Mouse (Mus musculus): Measurements from ENCODE around the gene Ist1. TPM values are rescaled to one million over a fixed set of nuclear protein-coding genes. Genes with fewer than 3 reads are reported as not detected.

Gene Ist1
- polyA plus RNA-seq (2015; fragmentation: Nextera tagmentation; extraction: Ambion mirVana): 35.8 and 44.2 TPM in 2 replicates

DNA sequence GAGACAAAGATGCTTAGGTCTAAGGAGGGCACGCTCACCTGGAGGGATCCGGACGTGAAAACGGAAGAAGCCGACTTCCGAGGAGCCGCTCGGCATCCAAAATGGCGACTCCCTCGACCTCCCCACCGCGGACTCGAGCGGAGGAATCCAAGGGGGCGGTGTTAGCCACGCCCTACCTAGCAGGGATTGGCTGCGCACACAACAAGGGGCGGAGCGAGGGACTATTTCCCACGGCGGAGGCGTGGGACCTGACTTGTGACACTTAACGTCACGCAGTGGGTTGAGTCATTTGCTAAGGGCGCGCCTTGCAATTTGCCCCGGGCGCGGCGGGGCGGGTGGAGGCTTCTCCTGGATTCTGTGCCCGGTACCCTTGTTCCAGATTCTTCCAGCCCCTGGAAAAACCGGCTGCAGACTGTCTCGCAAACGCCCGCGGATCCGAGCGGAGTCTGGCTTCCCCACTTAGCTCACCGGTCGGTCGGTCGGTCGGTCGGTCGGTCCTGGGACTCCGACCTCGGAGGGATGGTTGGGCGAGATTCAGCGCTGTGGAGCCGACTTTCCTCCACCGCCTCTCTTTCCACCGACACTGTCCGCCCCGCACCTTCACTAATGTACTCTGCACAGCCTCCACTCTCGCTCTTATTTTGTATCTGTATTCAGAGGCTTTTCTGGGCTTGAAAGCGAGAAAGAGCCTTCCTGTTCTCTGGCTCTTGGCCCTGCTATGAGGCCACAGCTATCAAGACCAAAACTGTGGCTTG is at the start of gene Ist1:
Gene Ist1 (minus strand): TSS at position 115 of the 755 bp plus-strand sequence.
- Histone ChIP-seq H3K4me3 (replicated peaks) (peak within 1 kb of the TSS; percentile 98), H3K27me3 (0 out of 2 replicates have a peak, but pooled peaks cover 4% of the 10 kb centered on the region), H3K9me3 (replicated peaks) (no peaks in the 10 kb centered on the region), H3K9ac (peak within 1 kb of the TSS; percentile 95), H3K36me3 (peaks cover 6% of the 10 kb centered on the region; the same call in 1 of the 2 replicates), H3K4me2 (peak within 1 kb of the TSS; percentile 82), H3K4me1 (replicated peaks) (peaks cover 41% of the 10 kb centered on the region), H3K27ac (peak within 1 kb of the TSS; percentile 82)
- whole genome bisulfite sequencing (ENCODE audit: insufficient replicate concordance): under 1% methylated on average over 57 of the region's 57 CpGs
- ATAC-seq (ENCODE audit: low read depth) (peak; percentile 97), DNase-seq (peak; percentile 97)

DNA sequence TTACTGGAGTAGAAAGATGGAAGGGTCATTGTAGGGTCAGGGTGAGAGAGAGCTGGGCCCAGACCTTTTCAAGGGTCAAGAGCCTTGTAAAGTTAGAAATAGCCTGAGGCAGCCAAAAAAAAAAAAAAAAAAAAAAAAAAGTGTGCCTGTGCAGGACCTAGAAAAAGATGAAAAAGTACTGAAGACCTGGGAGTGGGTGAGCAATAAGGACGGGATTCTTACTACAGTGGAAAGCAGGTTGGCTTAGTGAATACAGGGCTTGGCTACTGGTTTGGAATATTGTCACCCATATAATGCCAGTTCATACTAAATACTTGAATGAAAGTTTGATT is 45.0 kb upstream of the Ist1 start:
- no peak for DNase-seq
- no peak overlapping the region for H3K27ac ChIP-seq
- no peaks in the 10 kb centered on the region for H3K27me3 ChIP-seq
- peak overlapping the region; percentile 96; the same call in 1 of the 2 replicates for H3K9ac ChIP-seq
- 78% methylated on average over 1 of the region's 1 CpGs for WGBS (ENCODE audit: insufficient replicate concordance)
- peak overlapping the region; percentile 94 for H3K4me2 ChIP-seq
- H3K4me3 ChIP-seq (replicated peaks): peak overlapping the region; percentile 100
- H3K9me3 ChIP-seq (replicated peaks): no peaks in the 10 kb centered on the region
- ATAC-seq (ENCODE audit: low read depth): no peak
- H3K4me1 ChIP-seq (replicated peaks): peaks cover 19% of the 10 kb centered on the region
- H3K36me3 ChIP-seq: peaks cover 18% of the 10 kb centered on the region

DNA sequence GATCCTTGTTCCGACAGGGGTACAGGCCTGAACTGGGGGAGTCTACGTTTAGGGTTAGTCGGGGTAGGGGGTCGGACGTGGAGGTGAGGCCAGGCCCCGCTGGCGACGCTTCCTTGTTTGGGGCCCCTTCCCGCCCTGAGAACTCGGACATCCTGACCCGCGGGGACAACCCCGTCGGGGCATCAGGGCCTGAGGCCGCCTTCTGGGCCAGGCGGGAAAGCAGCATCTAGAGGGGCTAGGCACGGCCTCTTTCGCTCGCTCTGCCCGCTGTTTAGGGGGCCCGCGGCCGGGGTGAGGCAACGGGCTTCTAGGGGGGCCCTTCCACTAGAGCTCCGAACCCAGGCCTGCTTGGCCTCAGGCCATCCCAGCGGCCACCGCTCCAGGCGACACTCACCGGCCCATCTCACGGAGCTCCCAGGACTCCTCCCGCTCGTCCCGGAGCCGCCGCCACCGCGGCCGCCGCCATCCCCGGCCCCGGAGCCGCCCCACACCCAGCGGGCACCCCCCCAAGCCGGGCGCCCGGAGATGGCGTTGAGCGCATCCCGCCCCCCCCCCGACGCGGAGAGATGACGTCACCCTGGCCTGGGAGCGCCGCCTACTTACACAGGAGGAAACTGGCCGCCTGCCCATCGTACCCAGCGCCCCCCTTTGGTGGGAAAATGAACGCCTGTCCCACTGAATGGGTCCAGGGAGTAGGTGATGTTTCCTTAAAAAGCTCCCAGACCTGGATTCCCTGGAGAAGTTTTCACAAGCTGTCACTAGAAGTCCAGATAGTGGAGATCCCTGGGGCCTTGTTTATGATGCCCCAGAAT is 44.4 kb upstream of the Ist1 start, which contains the start of gene Atxn1l:
Gene Atxn1l (minus strand): TSS at position 503 of the 812 bp plus-strand sequence.
- peak within 1 kb of the TSS; percentile 72 for H3K27ac ChIP-seq
- peak within 1 kb of the TSS; percentile 96 for H3K9ac ChIP-seq
- peak within 1 kb of the TSS; percentile 94 for H3K4me2 ChIP-seq
- H3K4me1 ChIP-seq (replicated peaks): peaks cover 19% of the 10 kb centered on the region
- peaks cover 24% of the 10 kb centered on the region for H3K36me3 ChIP-seq
- H3K9me3 ChIP-seq (replicated peaks): no peaks in the 10 kb centered on the region
- DNase-seq (peak; percentile 75), ATAC-seq (ENCODE audit: low read depth) (peak; percentile 90)
- H3K4me3 ChIP-seq (replicated peaks): peak within 1 kb of the TSS; percentile 100
- under 1% methylated on average over 59 of the region's 59 CpGs for WGBS (ENCODE audit: insufficient replicate concordance)
- no peaks in the 10 kb centered on the region for H3K27me3 ChIP-seq

DNA sequence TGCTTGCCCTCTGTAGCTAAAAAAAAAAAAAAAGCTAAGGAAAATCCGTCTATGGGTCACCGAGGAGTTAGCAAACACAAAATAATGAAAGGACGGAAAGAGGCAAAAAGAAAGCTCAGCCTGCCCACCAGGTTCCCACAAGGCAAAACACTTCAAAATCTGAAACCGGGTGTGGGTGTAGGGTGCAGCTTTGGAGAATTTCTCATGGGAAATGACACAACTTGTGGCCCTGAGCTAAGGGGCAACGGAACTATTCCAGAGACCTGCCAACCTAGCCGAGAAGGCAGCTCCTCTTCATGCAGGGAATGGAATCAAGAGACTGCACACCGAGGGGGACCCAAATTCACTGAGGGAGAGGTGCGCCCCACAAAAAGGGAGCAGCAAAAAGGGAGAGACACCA is 43.8 kb upstream of the Ist1 start:
- no peak for DNase-seq
- H3K4me3 ChIP-seq (replicated peaks): peak overlapping the region; percentile 100
- H3K9ac ChIP-seq: peak overlapping the region; percentile 96
- peaks cover 30% of the 10 kb centered on the region for H3K36me3 ChIP-seq
- ATAC-seq (ENCODE audit: low read depth): peak; percentile 8; the same call in 1 of the 2 replicates
- H3K27me3 ChIP-seq: no peaks in the 10 kb centered on the region
- peak overlapping the region; percentile 72 for H3K27ac ChIP-seq
- no peaks in the 10 kb centered on the region for H3K9me3 ChIP-seq (replicated peaks)
- 4% methylated on average over 8 of the region's 8 CpGs for WGBS (ENCODE audit: insufficient replicate concordance)
- H3K4me1 ChIP-seq (replicated peaks): peaks cover 19% of the 10 kb centered on the region
- peak overlapping the region; percentile 94 for H3K4me2 ChIP-seq

DNA sequence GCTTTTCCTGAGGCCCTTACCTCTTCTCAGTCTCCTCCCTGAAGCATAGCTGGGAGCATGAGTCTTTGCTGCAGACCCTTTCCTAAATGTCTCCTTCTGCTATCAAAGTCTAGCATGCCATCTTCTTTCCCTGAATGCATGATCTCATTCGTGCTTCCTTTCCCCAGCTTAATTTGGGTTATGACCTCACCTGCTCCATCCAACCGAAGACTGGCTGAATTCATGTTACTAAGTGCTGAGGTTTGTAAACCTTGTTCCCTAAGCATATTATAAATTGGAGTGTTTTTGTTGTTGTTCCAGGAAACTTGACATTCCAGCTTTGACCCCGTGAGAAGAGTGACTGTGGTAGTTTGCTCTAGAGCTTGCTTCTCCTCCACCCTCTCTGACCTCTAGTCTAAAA is 41.0 kb upstream of the Ist1 start:
- no peak overlapping the region for H3K27ac ChIP-seq
- peaks cover 45% of the 10 kb centered on the region for H3K36me3 ChIP-seq
- peaks cover 19% of the 10 kb centered on the region for H3K4me1 ChIP-seq (replicated peaks)
- ATAC-seq (ENCODE audit: low read depth) (no peak), DNase-seq (no peak)
- 82% methylated on average over 3 of the region's 3 CpGs for WGBS (ENCODE audit: insufficient replicate concordance)
- H3K9ac ChIP-seq: no peak overlapping the region
- H3K4me3 ChIP-seq (replicated peaks): no peak overlapping the region
- H3K9me3 ChIP-seq (replicated peaks): no peaks in the 10 kb centered on the region
- H3K27me3 ChIP-seq: no peaks in the 10 kb centered on the region
- no peak overlapping the region for H3K4me2 ChIP-seq

DNA sequence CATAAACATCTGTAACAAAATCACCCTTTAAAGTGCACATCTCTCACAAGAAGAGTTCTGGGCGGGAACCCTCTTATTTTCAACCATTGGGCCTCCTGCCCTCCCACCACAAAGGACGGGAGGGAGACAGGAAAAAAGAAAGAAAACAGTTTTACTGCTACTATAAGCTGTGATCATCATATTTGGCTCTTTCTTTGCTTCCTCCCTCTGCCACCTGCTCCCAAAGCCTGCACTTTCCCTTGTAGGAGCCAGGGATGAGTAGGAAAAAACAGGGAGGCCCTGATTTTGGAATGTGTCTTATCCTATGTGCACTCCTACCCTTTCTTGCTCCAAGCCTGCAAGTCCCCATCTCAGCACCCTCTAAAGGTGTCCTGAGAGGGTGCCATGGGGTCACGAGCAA is 38.0 kb upstream of the Ist1 start:
- Histone ChIP-seq H3K9me3 (replicated peaks) (no peaks in the 10 kb centered on the region), H3K27ac (no peak overlapping the region), H3K27me3 (no peaks in the 10 kb centered on the region), H3K9ac (no peak overlapping the region), H3K4me1 (replicated peaks) (peaks cover 5% of the 10 kb centered on the region), H3K4me3 (replicated peaks) (no peak overlapping the region), H3K36me3 (peaks cover 49% of the 10 kb centered on the region), H3K4me2 (no peak overlapping the region)
- WGBS (ENCODE audit: insufficient replicate concordance): 61% methylated on average over 3 of the region's 3 CpGs
- ATAC-seq (ENCODE audit: low read depth): no peak
- DNase-seq: no peak

DNA sequence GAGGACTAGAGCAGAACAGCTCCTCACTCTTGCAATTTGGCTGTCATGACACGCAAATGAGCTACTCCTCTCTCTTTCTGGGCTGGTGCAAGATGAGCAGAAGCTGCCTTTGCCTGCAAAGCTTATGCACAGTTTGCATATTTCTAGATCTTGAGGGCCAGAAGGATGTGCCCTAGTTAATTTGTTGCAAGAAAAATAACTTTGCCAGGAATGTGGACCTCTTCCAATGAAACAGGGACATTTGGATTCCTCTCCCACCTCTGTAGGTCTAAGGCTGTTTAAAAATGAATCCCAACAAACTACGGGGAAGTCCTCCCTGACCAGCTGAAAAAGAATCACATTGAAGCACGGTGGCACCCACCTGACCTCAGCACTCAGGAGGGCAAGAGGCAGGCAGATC is 32.0 kb upstream of the Ist1 start:
- WGBS (ENCODE audit: insufficient replicate concordance): 78% methylated on average over 3 of the region's 3 CpGs
- Histone ChIP-seq H3K4me2 (no peak overlapping the region), H3K36me3 (peaks cover 65% of the 10 kb centered on the region), H3K27ac (no peak overlapping the region), H3K27me3 (no peaks in the 10 kb centered on the region), H3K4me1 (replicated peaks) (no peaks in the 10 kb centered on the region), H3K4me3 (replicated peaks) (no peak overlapping the region), H3K9me3 (replicated peaks) (no peaks in the 10 kb centered on the region), H3K9ac (no peak overlapping the region)
- DNase-seq: no peak
- ATAC-seq (ENCODE audit: low read depth): no peak

DNA sequence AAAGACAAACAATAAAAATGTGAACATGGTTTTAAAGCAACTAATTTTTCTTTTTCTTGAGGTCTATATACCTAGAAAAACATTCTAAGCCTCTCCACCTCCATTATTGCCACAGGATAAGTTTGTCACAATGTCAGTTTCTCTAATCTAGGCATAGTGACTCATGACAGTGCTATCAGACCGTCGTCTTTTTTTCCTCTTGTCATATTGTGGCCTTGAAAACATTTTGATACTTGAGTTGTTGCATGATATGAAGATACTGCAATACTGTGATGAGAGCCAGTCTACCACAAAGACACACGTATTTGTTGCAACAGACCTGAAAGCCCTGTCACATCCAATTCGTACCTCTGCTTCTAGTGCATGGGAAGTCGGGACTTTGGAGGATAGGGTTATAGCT is 21.9 kb upstream of the Ist1 start:
- 72% methylated on average over 5 of the region's 5 CpGs for WGBS (ENCODE audit: insufficient replicate concordance)
- H3K4me1 ChIP-seq (replicated peaks): no peaks in the 10 kb centered on the region
- H3K36me3 ChIP-seq: peaks cover 73% of the 10 kb centered on the region
- H3K27ac ChIP-seq: no peak overlapping the region
- H3K9me3 ChIP-seq (replicated peaks): no peaks in the 10 kb centered on the region
- H3K27me3 ChIP-seq: no peaks in the 10 kb centered on the region
- no peak overlapping the region for H3K4me3 ChIP-seq (replicated peaks)
- no peak overlapping the region for H3K4me2 ChIP-seq
- no peak for ATAC-seq (ENCODE audit: low read depth)
- DNase-seq: no peak
- H3K9ac ChIP-seq: no peak overlapping the region

DNA sequence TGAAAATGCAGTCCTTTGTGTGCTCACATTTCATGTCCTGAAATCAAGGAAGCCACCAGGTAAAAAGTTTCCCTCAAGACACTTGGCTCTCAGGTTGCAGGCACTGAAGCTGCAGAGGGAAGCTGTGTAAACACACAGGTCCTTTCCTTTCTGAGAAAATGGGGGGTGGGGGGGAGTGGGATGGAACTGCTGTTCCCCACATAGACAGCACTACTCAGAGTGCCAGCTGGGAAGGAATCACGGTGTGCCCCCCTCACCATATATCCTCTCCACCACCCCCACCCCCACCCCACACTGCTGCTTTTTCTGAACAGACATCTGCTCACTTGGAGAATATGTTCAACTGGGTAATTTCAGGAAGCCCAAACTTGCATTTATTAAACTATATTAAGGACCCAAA is 19.5 kb upstream of the Ist1 start:
- ATAC-seq (ENCODE audit: low read depth) (no peak), DNase-seq (no peak)
- H3K36me3 ChIP-seq: peaks cover 68% of the 10 kb centered on the region
- H3K4me2 ChIP-seq: no peak overlapping the region
- WGBS (ENCODE audit: insufficient replicate concordance): 84% methylated on average over 1 of the region's 1 CpGs
- H3K27me3 ChIP-seq: no peaks in the 10 kb centered on the region
- H3K27ac ChIP-seq: no peak overlapping the region
- H3K4me1 ChIP-seq (replicated peaks): peaks cover 7% of the 10 kb centered on the region
- H3K9ac ChIP-seq: no peak overlapping the region
- no peak overlapping the region for H3K4me3 ChIP-seq (replicated peaks)
- H3K9me3 ChIP-seq (replicated peaks): no peaks in the 10 kb centered on the region

DNA sequence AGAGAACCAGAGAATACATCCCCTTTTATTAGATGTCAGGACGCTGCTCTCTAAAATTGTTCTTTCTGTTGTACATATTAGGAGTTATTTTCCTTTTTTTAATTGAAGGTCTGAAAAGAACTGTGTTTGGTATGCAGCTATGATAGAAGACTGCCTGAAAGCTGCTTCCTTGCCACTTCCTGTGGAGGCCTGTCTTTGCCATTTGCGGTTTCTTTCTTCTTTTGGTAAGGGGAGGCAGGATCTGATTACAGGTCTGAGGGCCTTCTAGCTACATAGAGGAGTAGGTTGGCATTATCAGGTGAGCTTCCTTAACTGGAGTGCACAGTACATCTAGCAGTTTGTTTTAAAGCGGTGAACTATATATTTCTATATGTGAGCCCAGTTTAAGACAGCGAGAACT is 14.9 kb upstream of the Ist1 start:
- Histone ChIP-seq H3K9ac (no peak overlapping the region), H3K4me3 (replicated peaks) (no peak overlapping the region), H3K4me2 (no peak overlapping the region), H3K27ac (no peak overlapping the region), H3K4me1 (replicated peaks) (peaks cover 34% of the 10 kb centered on the region), H3K27me3 (peaks cover 6% of the 10 kb centered on the region), H3K9me3 (replicated peaks) (no peaks in the 10 kb centered on the region), H3K36me3 (peaks cover 44% of the 10 kb centered on the region)
- 72% methylated on average over 4 of the region's 4 CpGs for WGBS (ENCODE audit: insufficient replicate concordance)
- ATAC-seq (ENCODE audit: low read depth) (no peak), DNase-seq (no peak)

DNA sequence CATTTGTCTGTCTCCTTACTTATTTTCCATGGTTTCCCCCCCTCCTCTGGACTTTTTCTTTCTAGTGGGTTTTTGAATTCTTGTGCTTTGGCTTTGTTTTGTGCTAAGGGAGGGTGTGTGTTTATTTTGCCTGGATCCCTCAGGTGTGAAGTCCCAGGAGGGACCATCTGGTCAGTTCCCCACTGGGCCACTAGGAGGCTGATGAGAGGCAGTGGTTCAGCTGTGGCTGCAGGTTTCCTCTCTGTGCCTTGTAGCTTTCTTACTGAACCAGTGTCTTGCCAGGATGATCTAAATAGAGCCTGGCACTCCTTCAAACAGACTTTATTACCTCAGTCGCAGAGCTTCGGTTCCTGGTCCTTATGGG is 13.8 kb upstream of the Ist1 start:
- Histone ChIP-seq H3K9ac (peak overlapping the region; percentile 97), H3K4me1 (replicated peaks) (peaks cover 34% of the 10 kb centered on the region), H3K27me3 (peaks cover 16% of the 10 kb centered on the region), H3K9me3 (replicated peaks) (no peaks in the 10 kb centered on the region), H3K4me3 (replicated peaks) (peak overlapping the region; percentile 95), H3K4me2 (peak overlapping the region; percentile 82), H3K27ac (no peak overlapping the region), H3K36me3 (peaks cover 34% of the 10 kb centered on the region)
- DNase-seq (peak; percentile 71), ATAC-seq (ENCODE audit: low read depth) (peak; percentile 33)
- 24% methylated on average over 2 of the region's 2 CpGs for WGBS (ENCODE audit: insufficient replicate concordance)

All from liver, embryonic 13.5 days (tissue).